Mouse (Mus musculus): ENCODE data around the gene Zfp629.
A peak's percentile ranks its signal among the peaks of the same experiment; 100 is the strongest.

The Zfp629 gene

GRCm38 (mm10) chr7:127614511-127614890 lies 1.1 kb downstream of the Zfp629 start:
- DNase-seq (ENCODE audit: low spot score in 2 of 2): peak in 1 of 2 experiments; percentile 22

DNA sequence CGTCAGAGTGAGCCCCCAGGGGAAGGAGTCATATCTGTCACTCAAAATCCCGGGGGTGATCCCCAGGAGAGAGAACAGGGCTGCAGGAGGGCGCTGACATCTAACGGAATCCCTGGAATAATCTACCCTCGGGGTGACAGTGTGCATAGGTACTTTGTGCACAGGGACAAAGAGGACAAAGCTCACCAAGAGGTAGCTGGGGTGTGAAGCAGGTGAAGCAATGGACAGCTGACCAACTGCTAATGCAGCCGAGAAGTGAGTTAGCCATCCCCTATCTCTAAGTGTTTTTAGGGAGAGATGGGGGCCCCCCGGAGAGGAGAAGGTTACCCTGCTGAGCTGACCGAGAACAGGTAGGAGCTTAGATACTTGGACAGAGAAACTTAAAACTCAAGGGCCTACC lies 1.5 kb downstream of the Zfp629 start:
- no peak for DNase-seq (ENCODE audit: low spot score in 2 of 2)

GRCm38 (mm10) chr7:127613501-127613900 lies 2.1 kb downstream of the Zfp629 start:
- DNase-seq (ENCODE audit: low spot score in 2 of 2): no peak

GRCm38 (mm10) chr7:127611561-127611960 lies 4.0 kb downstream of the Zfp629 start:
- DNase-seq (ENCODE audit: low spot score in 2 of 2): no peak

- no peak for DNase-seq (ENCODE audit: low spot score in 2 of 2)
Measured at GRCm38 (mm10) chr7:127611011-127611410, 4.6 kb downstream of the Zfp629 start.

- no peak for DNase-seq (ENCODE audit: low spot score in 2 of 2)
Measured at GRCm38 (mm10) chr7:127607150-127607549, 8.4 kb downstream of the Zfp629 start.

- no peak for DNase-seq (ENCODE audit: low spot score in 2 of 2)
Measured at GRCm38 (mm10) chr7:127604256-127604655, 11.3 kb downstream of the Zfp629 start.

- DNase-seq (ENCODE audit: low spot score in 2 of 2): no peak
Measured at GRCm38 (mm10) chr7:127602903-127603302, 12.7 kb downstream of the Zfp629 start.

- no peak for DNase-seq (ENCODE audit: low spot score in 2 of 2)
Measured at GRCm38 (mm10) chr7:127601735-127602134, 13.9 kb downstream of the Zfp629 start.

- no peak for DNase-seq (ENCODE audit: low spot score in 2 of 2)
Measured at GRCm38 (mm10) chr7:127600612-127601011, 15.0 kb downstream of the Zfp629 start.

DNA sequence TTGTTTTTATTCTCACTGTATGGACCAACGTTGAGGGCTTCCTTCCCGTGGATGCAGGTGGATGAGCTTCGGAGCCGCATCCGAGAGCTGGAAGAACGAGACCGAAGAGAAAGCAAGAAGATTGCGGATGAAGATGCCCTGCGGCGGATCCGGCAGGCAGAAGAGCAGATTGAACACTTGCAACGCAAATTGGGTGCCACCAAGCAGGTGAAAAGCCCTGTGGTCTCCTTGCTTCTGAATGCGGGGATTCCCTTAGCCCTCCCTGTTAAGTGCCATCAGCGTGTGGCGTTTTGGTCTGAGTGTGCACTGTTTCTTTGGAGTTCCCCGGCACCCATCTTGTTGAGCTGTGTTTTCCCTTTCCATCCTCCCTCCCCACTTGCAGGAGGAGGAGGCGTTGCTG lies 18.9 kb downstream of the Zfp629 start:
- no peak for DNase-seq (ENCODE audit: low spot score in 2 of 2)

DNA sequence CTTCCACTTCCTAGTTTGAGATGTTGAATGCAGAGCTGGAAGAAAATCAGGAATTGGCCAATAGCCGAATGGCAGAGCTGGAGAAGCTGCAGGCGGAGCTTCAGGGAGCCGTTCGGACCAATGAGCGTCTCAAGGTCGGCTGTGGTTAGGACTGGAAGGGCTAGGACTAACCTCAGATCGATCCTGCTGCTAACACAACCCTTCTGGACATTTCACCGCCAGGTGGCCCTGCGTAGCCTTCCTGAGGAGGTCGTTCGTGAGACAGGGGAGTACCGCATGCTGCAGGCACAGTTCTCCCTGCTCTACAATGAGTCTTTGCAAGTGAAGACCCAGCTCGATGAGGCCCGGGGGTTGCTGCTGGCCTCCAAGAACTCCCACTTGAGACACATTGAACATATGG lies 23.0 kb downstream of the Zfp629 start:
- no peak for DNase-seq (ENCODE audit: low spot score in 2 of 2)

GRCm38 (mm10) chr7:127591108-127591507 lies 24.5 kb downstream of the Zfp629 start:
- DNase-seq (ENCODE audit: low spot score in 2 of 2): no peak

- DNase-seq (ENCODE audit: low spot score in 2 of 2): no peak
Measured at GRCm38 (mm10) chr7:127589637-127590036, 26.0 kb downstream of the Zfp629 start.

DNA sequence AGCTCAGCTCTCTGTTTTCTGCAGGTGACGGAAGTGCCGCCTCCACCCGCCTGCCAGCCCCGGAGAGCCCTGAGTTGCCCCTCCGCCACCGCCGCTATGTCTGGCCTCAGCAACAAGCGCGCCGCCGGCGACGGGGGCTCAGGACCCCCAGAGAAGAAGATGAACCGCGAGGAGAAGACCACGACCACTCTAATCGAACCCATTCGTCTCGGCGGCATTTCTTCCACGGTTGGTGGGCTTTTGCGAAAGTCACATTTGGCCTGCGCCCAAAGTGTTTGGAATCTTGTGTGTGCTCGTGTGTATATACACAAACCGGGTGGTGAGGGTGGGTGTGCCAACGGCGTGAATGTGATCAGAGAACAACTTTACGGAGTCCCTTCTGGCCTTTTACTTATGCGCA lies 26.7 kb downstream of the Zfp629 start:
- DNase-seq (ENCODE audit: low spot score in 2 of 2): no peak

DNA sequence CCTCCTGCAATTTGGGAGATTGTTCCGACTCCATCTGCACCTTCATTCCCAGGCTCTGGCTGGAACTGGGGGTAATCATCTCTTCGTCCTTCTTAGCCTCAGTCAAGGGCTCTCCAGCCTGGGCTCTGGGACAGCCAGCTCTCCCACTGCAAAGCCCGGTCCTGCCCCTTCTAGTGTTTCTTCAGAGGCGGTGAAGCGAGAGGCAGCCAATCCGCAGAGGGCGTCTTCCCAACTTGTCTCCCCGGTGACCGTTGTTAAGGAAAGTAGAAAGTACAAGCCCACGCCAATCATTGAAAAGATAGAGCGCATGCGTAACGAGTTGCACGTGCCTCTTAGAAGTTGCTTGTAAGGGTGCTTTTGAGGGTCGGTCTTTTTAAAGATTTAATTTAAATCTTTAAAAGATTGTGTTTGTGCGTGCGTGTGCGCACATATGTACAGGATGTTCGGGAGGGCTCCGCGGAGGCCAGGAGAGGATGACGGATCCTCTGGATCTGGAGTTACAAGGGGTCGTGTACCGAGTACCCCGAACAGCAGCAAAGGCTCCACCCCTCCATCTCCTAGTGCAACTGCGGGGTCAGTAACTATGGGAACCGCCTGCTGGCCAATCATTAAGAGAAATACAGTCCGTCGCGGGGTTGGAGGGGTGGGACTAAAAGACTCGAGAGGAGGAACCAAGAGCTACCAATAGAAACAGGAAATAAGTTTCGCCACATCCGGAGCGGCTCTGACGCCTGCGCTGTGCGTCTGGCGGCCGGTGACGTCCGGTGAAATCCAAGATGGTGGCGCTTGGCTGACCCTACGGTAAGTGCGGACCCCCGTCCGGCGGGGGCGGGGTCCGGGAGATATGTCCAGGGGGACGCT lies 27.4 kb downstream of the Zfp629 start, which contains the start of the genes Ccdc189 and Rnf40:
Gene Ccdc189 (minus strand): TSS at position 585 of the 861 bp plus-strand sequence.
Gene Rnf40 (plus strand): TSS at position 757 of the 861 bp plus-strand sequence.
- peak; percentile 96 to 97 for DNase-seq (ENCODE audit: low spot score in 2 of 2)

- no peak for DNase-seq (ENCODE audit: low spot score in 2 of 2)
Measured at GRCm38 (mm10) chr7:127587196-127587595, 28.4 kb downstream of the Zfp629 start.

DNA sequence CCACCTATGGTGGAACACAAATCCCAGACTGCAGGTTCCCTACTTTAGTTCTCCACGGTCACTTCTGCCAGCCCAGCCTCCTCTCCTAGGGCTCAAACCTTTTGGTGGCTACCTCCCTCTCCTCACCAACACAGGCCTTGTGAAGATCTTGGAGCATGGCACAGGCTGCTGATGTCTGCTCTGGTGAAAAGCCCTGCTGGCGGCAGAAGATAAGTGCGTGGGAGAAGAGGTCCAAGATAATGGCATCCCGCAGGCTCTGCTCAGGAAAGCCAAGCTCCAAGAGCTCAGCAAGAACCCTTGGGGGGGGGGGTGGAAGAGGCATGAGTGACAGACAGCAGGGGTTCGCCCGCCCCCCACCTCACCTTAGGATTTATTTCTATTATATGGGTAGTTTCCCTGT lies 29.4 kb downstream of the Zfp629 start:
- DNase-seq (ENCODE audit: low spot score in 2 of 2): peak; percentile 27 to 62

DNA sequence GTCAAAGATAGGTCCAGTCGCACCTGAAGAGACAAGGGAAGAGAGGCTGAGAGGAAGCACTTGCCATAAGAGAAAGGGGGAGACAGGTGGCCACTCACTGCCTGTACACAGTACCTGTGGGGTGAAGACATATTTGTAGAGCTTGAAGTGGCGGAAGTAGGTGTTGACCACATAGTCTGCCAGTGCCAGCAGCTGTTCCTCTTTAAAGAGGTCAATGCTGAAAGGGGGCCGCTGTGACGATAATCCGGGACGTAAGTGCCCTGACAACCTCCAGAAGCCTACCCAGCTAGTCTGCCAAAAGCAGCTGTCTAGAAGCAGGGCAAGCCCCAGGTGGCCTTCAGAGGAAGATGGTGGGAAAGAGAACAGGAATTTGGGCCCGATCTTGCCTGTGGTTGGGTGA lies 30.6 kb downstream of the Zfp629 start:
- DNase-seq (ENCODE audit: low spot score in 2 of 2): no peak

GRCm38 (mm10) chr7:127583260-127583659 lies 32.3 kb downstream of the Zfp629 start:
- no peak for DNase-seq (ENCODE audit: low spot score in 2 of 2)

GRCm38 (mm10) chr7:127574115-127574514 lies 41.5 kb downstream of the Zfp629 start:
- DNase-seq (ENCODE audit: low spot score in 2 of 2): no peak

- no peak for DNase-seq (ENCODE audit: low spot score in 2 of 2)
Measured at GRCm38 (mm10) chr7:127573503-127574008, 42.0 kb downstream of the Zfp629 start.

DNA sequence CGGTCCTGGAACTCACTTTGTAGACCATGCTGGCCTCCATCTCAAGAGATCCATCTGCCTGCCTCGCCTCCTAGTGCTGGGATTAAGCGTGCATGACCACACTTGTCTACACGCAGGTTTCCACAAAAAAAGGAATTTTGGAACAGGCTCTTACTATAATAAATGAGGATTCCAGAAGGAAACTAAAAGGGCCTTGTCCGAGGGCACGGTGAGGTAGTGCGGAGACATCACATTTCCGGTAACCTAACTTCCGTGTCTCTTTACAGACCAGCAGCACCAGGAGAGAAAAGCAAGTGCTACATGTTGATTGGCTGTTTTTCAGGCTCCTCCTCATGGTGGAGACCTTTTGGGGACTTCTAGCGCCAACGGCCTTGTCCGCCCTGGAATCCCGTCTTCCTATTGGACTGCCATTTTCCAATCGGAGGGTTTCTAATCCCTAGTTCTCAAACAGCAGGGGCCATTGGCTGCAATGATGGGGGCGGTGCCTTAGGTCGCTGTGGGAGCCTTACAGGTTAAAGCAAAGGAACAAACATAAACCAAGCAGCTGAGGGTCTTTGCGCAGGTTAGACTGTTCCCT lies 42.6 kb downstream of the Zfp629 start, which contains the start of gene Phkg2:
Gene Phkg2 (plus strand): TSS at position 446 of the 577 bp plus-strand sequence.
- peak; percentile 96 to 97 for DNase-seq (ENCODE audit: low spot score in 2 of 2)
